Mouse (Mus musculus) gastrocnemius, postnatal 4 days (tissue): ENCODE measurements around the gene Cabcoco1. TPM values are rescaled to one million over a fixed set of nuclear protein-coding genes. Genes with fewer than 3 reads are reported as not detected.

Experiments used
- DNase-seq, 2 experiments: peaks; one replicate each; pipeline ENCODE4 v3.0.0; 2021 to 2022; ENCODE audit warnings: low spot score in 2 of 2, mixed read lengths in 2 of 2
- total RNA-seq, 2 experiments: library from RNA; stranded (reverse); gene quantifications; 2 replicates each; pipeline ENCODE4 v1.2.3; 2021

Gene Cabcoco1
- total RNA-seq, 2 experiments from 2014 or later: 0.44 to 0.59 TPM

DNA sequence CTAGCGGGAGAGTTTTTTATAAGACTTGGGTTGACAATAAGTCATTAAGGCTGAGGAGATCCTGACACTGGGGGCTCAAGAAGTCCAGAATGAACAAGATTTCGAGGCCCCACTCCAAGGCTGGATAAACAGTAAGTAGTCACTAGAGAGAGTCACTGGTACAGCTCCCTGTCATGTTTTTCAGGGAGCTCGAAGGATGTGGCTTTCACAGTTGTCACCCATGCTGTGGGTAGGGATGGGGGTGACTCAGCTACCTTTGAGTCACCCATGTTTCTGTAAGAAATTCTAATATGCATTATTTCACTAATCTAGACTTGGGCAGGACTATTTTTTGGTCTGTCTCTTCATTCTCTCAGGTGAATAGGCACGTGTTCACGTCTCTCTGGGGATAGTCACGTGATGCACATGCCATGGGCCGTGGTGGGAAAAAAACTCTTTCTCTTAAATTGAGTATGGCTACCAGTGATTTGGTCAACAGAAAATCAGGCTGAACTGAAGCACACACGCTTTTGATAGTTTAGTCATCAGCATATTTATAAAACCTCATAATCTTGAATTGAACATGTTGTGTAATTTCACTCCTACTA is 29.2 kb downstream of the Cabcoco1 start:
- no peak for DNase-seq

DNA sequence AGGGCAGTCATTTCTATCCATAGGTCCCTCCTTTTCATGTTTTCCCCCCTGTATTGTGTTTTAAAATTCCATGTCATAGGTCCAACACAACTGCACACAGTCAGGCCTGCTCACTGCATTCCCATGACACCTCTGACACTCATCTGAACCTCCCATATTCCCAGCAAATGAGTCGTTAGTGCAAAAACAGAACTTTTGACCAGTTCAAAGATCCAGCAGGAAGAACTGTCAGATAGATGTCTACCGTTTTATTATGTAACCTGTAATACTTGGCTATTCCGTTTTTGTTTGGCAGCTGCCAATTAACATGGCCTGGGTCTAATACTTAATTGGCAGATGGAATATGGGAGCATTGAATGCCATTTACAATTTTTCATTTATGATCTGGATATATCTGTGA is 34.0 kb downstream of the Cabcoco1 start:
- DNase-seq: no peak

DNA sequence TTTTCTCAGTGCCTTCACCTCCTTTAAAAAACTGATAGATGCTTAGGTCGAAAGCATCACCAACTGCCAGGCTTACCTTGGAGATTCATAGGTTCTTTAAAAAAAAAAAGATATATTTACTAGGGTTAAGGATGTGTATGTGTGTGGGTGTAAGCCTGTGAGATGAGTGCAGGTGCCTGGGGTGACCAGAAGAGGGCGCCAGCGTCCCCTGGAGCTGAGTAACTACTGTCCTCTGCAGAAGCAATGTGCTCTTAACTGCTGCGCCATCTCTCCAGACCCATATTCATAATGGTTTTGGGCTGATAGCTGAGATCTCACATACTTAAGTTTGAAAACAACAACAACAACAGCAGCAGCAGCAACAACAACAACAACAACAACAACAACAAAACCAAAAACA is 35.5 kb downstream of the Cabcoco1 start:
- no peak for DNase-seq

DNA sequence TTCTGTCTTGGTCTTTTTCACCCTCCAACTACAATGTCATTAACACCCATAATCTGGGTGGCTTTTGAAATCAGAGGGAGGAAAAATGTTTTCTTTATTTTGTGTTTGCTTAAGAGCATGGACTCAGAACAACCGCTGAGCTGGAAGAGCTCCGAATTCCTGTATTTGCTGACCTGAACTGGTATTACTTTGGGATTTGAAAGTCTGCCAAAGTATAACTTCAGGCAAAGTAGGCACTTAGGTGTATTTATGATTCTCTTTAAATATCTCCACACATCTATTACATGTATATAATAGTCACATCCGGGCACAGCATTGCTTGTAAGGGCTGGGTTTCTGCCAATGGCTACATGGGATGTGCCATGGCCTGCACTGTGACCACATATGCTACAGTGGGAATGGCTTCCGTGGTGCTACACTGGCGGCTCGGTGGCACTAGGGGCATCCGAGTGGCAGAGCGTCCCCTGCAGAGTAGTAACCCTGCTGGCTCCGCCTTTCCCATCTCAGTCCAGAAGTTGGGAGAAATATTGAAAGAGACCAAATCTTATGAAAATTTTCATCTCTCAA is 37.0 kb downstream of the Cabcoco1 start:
- no peak for DNase-seq

DNA sequence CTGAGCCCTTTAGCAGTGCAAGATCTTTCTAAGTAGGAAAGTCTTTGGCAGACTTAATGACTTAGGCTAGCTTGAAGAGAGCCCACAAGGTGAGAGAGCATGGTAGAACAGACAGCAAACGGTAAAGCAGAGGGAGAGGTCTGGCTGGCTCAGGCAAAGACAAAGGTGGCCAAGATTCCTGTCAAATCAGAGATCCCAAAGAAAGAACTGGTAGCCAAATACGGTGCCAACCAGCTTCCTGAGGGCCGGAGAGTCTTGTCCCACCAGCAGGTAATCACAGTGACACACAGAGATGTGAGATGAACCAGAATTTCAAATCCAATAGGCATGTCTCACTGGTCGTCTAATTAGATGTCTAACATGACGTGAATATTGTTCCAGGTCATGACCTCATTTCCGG is 40.6 kb downstream of the Cabcoco1 start:
- no peak for DNase-seq

DNA sequence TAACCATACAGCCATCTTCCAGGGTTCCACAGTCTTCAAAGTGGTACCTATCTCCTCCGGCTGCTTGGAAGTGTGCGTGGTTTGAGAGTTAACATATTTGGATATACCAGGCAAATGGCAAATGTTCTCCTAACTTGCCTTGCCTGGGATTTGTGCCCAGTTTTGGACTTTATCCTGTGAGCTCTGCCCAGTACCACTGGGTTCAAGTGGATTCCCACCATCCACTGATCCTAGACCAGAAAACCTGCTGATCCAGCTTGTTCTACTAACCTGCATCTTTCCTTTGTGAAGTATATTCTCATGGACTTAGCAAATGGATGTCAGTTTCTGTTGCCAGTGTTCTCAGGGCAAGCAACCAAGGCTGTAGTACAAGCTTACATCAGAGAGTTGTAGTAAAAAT is 46.5 kb downstream of the Cabcoco1 start:
- DNase-seq: no peak

DNA sequence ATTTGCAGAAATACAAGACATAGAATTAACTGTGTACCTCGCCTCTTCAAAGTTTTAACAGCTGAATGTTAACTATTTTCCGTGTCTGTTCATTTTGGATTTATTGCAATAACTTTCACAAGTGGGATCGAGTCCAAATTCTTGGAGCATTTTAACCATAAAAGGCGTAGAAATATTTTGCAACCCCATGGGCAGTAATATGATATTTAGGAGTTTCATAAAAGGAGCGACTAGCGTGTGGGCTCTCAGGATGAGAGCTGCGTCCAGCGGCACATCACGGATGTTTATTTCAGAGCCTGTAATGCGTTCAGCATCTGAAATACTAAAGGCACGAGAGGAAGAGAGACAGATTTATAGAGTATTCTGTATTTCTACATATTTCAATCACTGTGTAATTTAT is 50.1 kb downstream of the Cabcoco1 start:
- no peak for DNase-seq

DNA sequence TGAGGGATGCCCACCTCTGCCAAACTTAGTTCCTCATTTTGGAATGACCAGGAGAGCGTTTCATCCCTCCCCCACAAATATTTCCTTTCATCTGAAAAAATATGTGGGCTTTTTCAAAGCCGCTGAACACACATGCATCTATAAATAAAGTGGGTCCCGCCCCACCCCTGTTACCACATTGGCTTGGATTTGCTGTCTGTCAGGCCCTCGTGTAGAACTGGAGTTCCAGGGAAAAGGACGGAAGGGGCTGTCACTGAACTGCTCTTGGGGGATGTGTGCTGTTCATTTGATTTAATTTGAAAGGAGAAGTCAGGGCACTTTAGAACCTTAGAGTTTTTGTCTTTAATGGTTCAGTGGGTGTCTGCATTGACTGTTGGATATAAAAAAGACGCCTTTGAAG is 50.9 kb downstream of the Cabcoco1 start:
- DNase-seq: no peak

DNA sequence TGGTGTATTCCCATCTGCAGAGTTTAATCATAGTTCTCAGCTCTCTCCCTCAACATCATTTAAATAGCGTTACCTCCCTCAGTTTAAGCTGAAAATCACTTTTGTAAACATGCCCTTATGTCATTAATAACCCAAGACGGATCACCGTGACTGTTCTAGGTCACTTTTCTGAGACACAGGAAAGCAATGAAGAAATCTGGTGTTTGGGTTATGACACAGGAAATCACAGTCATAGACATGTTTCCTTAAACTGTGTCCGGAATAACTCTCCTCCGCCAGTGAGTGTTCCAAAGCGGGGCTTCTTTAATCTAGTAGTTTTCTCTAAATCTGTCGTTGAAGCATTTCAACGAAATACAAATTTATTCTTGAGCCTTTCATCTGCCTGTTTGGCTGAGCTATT is 68.9 kb downstream of the Cabcoco1 start:
- no peak for DNase-seq

DNA sequence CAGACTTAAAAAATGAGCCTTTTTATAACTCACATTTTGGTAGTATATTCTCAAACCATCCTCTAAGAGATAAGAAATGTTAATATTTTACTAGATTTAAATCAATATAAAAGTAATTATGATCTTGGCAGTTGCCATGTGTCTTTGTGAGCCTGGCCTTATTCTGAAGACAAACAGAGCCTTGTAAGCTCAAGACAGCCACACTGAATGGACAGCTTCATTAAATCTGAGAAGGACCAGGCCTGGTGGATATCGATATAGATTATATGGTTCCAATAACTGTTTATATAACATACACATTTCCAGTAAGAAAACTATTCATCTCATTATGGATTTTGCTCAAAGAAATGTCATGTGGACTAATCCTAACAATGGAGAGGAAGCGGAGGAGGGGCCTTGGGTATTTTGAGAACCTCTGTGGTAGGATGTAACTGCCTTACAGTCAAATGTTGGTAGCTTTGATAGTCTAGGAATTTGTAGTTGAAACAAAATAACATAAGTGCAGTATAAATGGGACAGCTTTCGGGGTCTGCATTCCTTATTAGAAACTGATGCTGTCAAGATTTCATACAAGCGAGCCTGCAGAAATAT is 75.9 kb downstream of the Cabcoco1 start:
- no peak for DNase-seq

DNA sequence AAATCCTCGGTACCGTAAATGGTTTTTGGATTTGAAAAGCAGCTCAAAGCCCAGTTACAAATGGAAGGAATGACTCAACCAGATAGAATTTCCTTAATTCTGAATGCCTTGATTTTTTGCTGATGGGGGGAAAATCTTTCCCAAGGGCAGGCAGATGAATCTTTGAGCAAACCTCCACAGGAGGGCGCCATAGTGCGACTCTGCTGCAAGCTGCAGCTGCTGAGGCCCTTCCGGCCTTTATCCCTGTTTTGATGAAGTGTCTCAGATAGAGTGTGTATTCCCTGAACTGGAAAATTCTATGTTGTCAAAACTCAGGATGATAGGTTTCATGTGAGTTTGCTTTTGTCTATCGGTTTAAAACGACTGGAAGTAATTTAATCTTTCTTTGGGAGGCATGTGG is 76.8 kb downstream of the Cabcoco1 start:
- peak; percentile 80 to 91 for DNase-seq

DNA sequence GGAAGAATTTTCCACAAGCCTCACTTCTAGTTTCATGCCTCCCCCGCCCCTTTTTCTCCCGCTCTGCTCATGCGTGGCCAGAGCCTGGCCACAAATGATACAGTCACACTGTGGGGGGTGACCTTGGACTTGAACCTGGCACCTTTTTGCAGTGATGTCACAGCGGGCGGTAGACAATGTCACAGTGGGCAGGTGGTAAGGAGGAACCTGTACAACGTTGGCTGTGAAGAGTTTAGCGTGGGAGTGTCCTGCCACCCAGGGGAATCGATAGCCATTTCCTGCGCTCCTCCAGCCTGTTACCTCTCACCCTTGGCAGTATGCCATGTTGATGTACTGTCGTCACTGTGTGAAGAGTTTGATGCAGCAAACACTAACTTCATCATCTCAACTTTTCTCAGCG is 81.9 kb downstream of the Cabcoco1 start:
- DNase-seq: no peak

DNA sequence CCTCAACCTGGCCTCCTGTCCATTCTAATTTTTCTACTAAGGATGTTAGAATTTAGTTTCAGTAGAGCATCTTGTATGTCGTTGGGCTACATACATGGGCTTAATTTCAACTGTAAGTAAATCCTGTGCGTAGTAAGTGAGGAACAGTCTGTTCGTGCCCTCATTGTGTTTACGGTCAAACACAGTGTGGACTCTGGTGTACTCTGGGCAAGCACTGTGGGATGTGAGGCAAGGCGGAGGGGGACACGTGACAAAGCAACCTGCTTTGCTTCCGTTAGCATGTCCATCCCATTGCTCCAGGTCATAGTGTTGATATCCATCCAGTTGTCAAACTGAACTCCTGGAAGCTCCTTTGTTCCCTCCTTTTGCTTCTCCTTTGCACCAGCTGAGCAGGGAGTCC is 84.7 kb downstream of the Cabcoco1 start:
- DNase-seq: no peak

DNA sequence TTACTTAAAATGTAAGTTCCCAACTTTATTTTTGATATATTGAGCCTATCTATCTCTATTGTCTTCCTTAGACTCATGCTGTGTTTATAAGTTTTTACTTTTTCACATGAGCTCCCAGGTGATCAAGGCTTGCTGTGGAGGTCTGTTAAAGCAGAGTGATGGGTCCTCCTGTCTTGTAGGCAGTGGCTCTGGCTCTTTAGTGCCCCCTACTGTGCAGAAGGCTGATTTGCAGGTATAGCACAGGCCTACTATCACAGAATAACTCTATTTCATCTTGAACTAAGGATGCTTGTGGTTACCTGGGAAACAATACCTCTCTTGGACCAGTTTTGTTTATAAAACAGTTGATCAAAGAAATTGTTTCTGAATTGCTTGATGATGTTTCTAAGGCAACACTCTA is 87.2 kb downstream of the Cabcoco1 start:
- DNase-seq: no peak

DNA sequence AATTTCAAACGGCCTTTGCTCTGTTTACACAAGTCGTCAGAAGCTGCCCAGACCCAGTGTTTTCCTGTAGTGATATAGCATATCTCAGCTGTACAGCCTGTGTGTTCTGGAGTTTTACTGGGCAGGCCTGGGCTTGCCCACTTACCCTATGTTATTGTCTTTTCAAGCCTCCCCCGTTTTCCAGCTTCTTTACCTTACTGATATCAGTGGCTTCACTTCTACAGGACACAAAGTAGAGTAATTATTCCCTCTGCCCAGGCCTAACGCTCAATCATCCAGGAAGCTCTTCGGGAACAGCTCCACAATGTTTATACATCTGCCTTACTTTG is 94.9 kb downstream of the Cabcoco1 start:
- DNase-seq: no peak

DNA sequence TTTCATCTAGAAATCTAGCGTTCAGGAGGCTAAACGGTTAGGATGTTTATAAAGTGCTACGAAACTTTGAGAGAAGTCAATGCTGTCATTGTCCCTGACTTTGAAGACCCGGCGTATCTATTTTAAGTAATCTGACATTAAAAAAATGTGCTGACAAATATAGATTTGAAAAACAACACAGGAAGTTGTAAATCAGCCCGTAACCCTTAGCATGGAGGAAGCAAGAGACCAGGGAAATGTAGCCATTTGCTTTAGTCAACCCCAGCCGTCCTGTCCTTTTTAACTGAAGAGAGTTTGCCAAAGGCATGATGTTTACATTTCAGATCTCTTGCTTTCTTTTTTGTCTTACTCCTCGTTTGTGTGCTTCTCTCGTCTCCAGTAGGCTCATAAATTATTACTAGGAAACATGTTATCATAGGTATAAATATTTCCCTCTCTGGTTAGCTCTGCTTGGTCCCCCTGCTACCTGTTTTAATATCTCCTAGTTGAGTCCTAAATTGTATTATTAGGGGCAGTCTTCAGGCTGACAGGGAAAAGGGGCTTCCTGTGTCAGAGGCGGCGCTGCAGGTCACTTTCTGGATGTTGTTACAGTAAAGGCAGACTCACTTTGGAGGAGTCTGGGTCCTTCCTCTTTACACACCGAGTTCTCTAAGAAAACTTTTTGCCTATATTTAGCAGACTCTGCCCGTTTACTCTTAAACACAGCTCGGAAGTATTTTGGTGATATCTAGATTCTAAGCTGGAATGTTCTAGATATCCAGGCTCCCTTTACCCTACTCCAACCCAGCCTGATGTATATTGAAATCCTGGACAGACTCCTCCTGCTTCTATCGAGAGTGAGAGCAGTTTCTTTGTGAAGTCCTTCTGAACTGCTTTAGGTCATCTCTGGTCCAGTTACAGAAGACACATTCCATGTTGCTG is 95.6 kb downstream of the Cabcoco1 start:
- DNase-seq: no peak

DNA sequence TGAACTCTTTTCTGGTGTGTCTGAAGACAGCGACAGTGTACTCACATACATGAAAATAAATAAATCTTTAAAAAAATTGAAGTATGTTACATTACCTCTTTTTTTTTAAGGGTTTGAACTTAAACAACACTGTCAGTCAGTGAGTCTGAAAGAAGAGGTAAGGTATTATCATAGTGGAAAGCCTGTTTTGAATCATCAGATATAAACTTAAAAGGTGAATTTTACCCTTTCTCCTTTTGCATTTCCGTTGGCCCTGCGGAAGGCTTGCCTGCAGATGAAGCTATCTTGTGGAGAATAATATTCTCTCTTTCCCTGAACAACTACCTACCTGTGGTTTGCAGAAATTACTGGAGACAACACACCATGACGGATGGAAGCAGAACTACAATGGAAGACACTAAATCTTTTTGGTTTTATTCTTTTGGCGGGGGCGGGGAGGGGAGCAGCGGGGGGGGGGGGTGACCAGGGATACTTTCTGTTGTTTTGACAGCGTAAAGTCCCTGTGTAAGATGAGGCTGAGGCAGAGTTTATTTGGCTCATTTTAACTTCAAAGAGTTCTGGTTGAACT is 96.4 kb downstream of the Cabcoco1 start:
- DNase-seq: no peak

DNA sequence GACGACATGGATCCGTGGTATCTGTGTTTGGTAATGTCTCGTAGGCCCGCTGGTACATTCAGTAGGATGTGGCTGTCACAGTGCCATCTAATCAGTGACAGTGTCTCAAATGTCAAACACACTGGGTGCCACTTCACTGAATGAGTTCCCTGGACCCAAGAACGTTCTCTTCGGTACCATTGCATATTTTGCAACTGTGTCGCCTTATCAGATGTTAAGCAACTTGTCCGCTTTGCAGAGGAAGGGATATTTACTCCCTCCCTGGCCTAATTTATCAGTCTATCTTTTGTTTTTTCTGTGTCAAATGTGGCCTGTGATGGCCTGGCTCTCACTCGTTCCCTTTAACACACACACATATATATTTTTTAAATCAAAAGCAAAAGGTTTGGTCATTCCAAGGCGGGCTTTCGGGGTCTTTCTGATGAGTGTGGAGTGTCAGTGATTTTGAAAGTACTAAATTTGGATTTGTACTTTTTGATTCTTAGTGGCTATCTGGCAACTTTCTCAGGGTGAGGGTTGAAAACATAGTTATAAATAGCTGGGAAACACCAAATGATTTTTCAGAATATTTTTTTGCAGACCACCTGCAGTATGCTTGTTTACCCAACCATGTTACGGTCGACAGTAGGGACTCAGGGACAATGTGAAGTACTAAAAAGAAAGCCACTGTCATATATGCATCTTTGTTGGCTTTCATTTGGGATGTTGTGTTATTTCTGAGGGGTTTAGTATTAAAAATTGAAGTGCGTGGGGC is 97.2 kb downstream of the Cabcoco1 start:
- DNase-seq: no peak

DNA sequence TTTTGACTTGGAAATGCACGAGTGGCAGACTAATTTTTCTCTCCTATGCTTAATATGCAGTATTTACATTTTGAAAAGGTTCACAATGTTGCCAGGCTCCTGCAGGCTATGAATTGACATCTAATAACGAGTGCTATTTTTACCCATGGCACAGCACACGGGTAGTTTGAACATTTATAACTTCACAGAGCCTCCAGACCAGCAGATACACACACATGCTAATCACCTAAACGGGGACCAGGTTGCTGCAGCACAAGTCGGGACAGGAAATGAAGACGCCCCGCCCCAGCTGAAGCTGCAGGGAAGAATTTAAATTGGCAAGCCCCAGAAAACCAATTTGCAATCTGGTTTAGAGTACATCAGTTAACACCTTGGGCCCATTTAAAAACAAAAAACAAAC is 98.6 kb downstream of the Cabcoco1 start:
- no peak for DNase-seq

DNA sequence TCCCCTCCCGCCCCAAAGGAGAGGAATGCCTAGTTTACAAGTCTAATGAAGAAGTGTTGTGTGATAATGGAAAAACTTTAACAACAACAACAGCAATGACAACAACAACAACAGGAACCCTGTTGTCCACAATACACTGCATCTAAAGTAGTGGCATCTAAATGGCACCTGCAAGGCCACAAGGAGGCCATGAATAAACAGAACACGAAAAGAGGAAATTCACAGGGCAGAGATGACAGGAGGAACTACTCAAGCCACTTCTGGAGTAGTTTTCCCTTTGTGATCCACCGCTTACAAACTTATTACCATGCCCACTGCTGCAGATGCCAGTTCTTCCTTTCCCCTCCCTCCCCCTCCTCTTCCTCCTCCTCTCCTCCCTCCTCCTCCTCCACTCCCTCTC is 99.0 kb downstream of the Cabcoco1 start:
- no peak for DNase-seq
